Mouse (Mus musculus): ENCODE measurements at regions not wholly inside any gene's neighbourhood (a gene's known extent, or its start where the extent isn't known, plus 50 kb on each side); places are given as distances from the start of the nearest gene placed in this dataset.

- DNase-seq (ENCODE audit: low spot score): no peak
These were observed 288.0 kb upstream of the Paip1 start for GRCm38 (mm10) chr13:119140436-119140835.

- DNase-seq (ENCODE audit: low spot score): no peak
These were observed 285.1 kb upstream of the Paip1 start for GRCm38 (mm10) chr13:119143351-119143750.

GRCm38 (mm10) chr13:119145713-119146112 lies 282.7 kb upstream of the Paip1 start:
- DNase-seq (ENCODE audit: low spot score): no peak

- DNase-seq (ENCODE audit: low spot score): no peak
These were observed 280.7 kb upstream of the Paip1 start for GRCm38 (mm10) chr13:119147701-119148100.

- DNase-seq (ENCODE audit: low spot score): no peak
These were observed 279.3 kb upstream of the Paip1 start for GRCm38 (mm10) chr13:119149141-119149540.

- no peak for DNase-seq (ENCODE audit: low spot score)
These were observed 277.4 kb upstream of the Paip1 start for GRCm38 (mm10) chr13:119150847-119151548.

- DNase-seq (ENCODE audit: low spot score): no peak
These were observed 250.6 kb upstream of the Paip1 start for GRCm38 (mm10) chr13:119177753-119178152.

GRCm38 (mm10) chr13:119178212-119178611 lies 250.2 kb upstream of the Paip1 start:
- no peak for DNase-seq (ENCODE audit: low spot score)

GRCm38 (mm10) chr13:119179157-119179920 lies 249.1 kb upstream of the Paip1 start:
- no peak for DNase-seq (ENCODE audit: low spot score)

GRCm38 (mm10) chr13:119184322-119184877 lies 244.0 kb upstream of the Paip1 start:
- no peak for DNase-seq (ENCODE audit: low spot score)

- no peak for DNase-seq (ENCODE audit: low spot score)
These were observed 242.7 kb upstream of the Paip1 start for GRCm38 (mm10) chr13:119185567-119186143.

GRCm38 (mm10) chr13:119231556-119231955 lies 196.8 kb upstream of the Paip1 start:
- no peak for DNase-seq (ENCODE audit: low spot score)

- DNase-seq (ENCODE audit: low spot score): no peak
These were observed 196.0 kb upstream of the Paip1 start for GRCm38 (mm10) chr13:119232100-119233029.

- no peak for DNase-seq (ENCODE audit: low spot score)
These were observed 195.4 kb upstream of the Paip1 start for GRCm38 (mm10) chr13:119233030-119233385.

- DNase-seq (ENCODE audit: low spot score): no peak
These were observed 194.5 kb upstream of the Paip1 start for GRCm38 (mm10) chr13:119233869-119234268.

GRCm38 (mm10) chr13:119242358-119242757 lies 186.0 kb upstream of the Paip1 start:
- DNase-seq (ENCODE audit: low spot score): no peak

GRCm38 (mm10) chr13:119247101-119247500 lies 181.3 kb upstream of the Paip1 start:
- DNase-seq (ENCODE audit: low spot score): no peak

- no peak for DNase-seq (ENCODE audit: low spot score)
These were observed 176.4 kb upstream of the Paip1 start for GRCm38 (mm10) chr13:119252006-119252405.

- DNase-seq (ENCODE audit: low spot score): no peak
These were observed 172.1 kb upstream of the Paip1 start for GRCm38 (mm10) chr13:119256350-119256749.

GRCm38 (mm10) chr13:119258515-119258914 lies 169.9 kb upstream of the Paip1 start:
- DNase-seq (ENCODE audit: low spot score): no peak

GRCm38 (mm10) chr13:119263561-119263960 lies 164.8 kb upstream of the Paip1 start:
- no peak for DNase-seq (ENCODE audit: low spot score)
